Mouse (Mus musculus): ENCODE data around the gene Nutm2. TPM values are rescaled to one million over a fixed set of nuclear protein-coding genes. Genes with fewer than 3 reads are reported as not detected.
"Not testable (repeated sequence)": the region's sequence is repeated elsewhere in the genome, so short reads cannot be mapped to it uniquely, and the experiment has no call there.

The Nutm2 gene
- polyA plus RNA-seq (2014; fragmentation: Nextera tagmentation; extraction: Ambion mirVana) = not detected in 2 replicates

DNA sequence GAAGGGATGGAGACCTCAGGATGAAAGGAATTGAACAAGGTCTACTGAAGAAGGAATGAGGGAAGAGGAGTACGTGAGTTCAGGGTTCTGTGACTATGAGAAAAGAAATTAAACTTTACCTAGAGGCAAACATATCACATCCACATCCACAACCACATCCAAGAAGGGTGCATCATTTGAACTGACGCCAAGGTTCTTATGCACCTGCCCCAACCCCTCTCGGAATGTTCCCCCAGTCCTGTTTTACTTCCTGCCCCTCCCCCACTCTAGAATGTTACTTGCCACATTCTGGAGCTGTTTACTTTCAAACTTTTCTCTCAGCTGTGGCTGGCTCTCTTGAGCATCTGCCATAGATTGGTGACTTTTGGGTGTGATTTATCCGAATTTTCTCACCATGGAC, at the start of gene Nutm2:
Gene Nutm2 (plus strand): TSS at position 301 of the 400 bp plus-strand sequence.
- no peak for ATAC-seq (ENCODE audit: low FRiP score, low TSS enrichment)
- no peaks in the 10 kb centered on the region for H3K27me3 ChIP-seq (ENCODE audit: control insufficient read depth, insufficient read depth, low read length)
- no peaks in the 10 kb centered on the region for H3K9me3 ChIP-seq (ENCODE audit: control insufficient read depth, low read length)
- H3K4me3 ChIP-seq (ENCODE audit: low read length) = no peak within 1 kb of the TSS
- no peak within 1 kb of the TSS for H3K27ac ChIP-seq (ENCODE audit: low read depth, low read length)
- H3K4me2 ChIP-seq (replicated peaks; ENCODE audit: low read depth, low read length) = no peak within 1 kb of the TSS
- H3K9ac ChIP-seq (ENCODE audit: low read depth, low read length) = no peak within 1 kb of the TSS
- WGBS = 81% methylated on average over 4 of the region's 4 CpGs
- H3K36me3 ChIP-seq (ENCODE audit: control insufficient read depth, insufficient read depth, low read length) = no peaks in the 10 kb centered on the region
- H3K4me1 ChIP-seq (ENCODE audit: control insufficient read depth, insufficient read depth, low read length) = no peaks in the 10 kb centered on the region

DNA sequence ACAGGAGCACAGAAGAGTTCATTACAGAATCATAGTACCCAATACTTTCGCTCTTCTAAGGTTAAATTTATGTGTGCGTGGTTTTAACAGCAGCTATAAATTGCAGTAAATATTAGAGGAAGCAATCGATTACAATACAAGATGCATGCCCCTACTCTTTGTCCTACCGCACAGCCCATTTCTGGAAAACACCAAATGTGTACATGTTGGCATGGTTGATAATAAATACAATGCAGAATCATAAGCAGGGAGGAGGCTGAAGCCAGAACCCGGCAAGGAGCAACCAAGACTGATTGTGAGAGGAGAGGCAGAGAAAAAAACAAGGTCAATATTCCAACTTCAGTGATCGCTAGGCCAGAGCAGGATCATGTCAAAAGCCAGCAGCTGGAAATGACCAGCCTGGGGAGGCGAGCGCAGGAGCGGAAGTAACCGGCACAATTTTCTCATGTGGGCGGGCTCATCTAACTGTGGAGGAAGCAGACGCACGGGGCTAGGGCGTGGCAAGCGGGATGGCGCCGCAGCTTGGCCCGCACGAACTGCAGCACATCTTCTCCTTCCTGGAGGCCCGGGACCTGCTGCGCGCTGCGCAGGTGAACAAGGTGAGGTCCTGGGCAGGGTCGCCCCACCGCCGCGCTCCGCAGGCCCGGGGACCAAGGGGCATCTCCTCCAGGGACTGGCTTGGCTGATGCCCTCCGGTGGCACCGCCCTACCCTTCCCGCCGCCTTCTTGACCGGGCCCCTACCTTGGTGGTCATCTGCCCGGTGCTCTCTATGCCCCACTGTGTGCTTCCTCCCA, 49.5 kb upstream of the Nutm2 start, which contains the start of gene Fbxw17:
Gene Fbxw17 (plus strand): TSS at position 476 of the 795 bp plus-strand sequence.
- Histone ChIP-seq H3K9me3 (ENCODE audit: control insufficient read depth, low read length) (no peaks in the 10 kb centered on the region), H3K27me3 (ENCODE audit: control insufficient read depth, insufficient read depth, low read length) (no peaks in the 10 kb centered on the region), H3K36me3 (ENCODE audit: control insufficient read depth, insufficient read depth, low read length) (peaks cover 4% of the 10 kb centered on the region), H3K4me2 (replicated peaks; ENCODE audit: low read depth, low read length) (peak within 1 kb of the TSS; percentile 70), H3K27ac (ENCODE audit: low read depth, low read length) (peak within 1 kb of the TSS; percentile 55; the same call in 1 of the 2 replicates), H3K4me3 (ENCODE audit: low read length) (peak within 1 kb of the TSS; percentile 91), H3K4me1 (ENCODE audit: control insufficient read depth, insufficient read depth, low read length) (0 out of 2 replicates have a peak, but pooled peaks cover 6% of the 10 kb centered on the region), H3K9ac (ENCODE audit: low read depth, low read length) (peak within 1 kb of the TSS; percentile 79)
- ATAC-seq (ENCODE audit: low FRiP score, low TSS enrichment) = peak; percentile 95
- 11% methylated on average over 34 of the region's 35 CpGs for WGBS

GRCm38 (mm10) chr13:50418421-50418820, 48.7 kb upstream of the Nutm2 start:
- peak overlapping the region; percentile 55; the same call in 1 of the 2 replicates for H3K27ac ChIP-seq (ENCODE audit: low read depth, low read length)
- 47% methylated on average over 3 of the region's 3 CpGs for WGBS
- ATAC-seq (ENCODE audit: low FRiP score, low TSS enrichment) = peak; percentile 53; the same call in 1 of the 2 replicates
- H3K4me1 ChIP-seq (ENCODE audit: control insufficient read depth, insufficient read depth, low read length) = 0 out of 2 replicates have a peak, but pooled peaks cover 6% of the 10 kb centered on the region
- H3K9ac ChIP-seq (ENCODE audit: low read depth, low read length) = peak overlapping the region; percentile 79; the same call in 1 of the 2 replicates
- no peaks in the 10 kb centered on the region for H3K9me3 ChIP-seq (ENCODE audit: control insufficient read depth, low read length)
- no peaks in the 10 kb centered on the region for H3K27me3 ChIP-seq (ENCODE audit: control insufficient read depth, insufficient read depth, low read length)
- peaks cover 12% of the 10 kb centered on the region for H3K36me3 ChIP-seq (ENCODE audit: control insufficient read depth, insufficient read depth, low read length)
- H3K4me3 ChIP-seq (ENCODE audit: low read length) = peak overlapping the region; percentile 91
- H3K4me2 ChIP-seq (replicated peaks; ENCODE audit: low read depth, low read length) = peak overlapping the region; percentile 70

DNA sequence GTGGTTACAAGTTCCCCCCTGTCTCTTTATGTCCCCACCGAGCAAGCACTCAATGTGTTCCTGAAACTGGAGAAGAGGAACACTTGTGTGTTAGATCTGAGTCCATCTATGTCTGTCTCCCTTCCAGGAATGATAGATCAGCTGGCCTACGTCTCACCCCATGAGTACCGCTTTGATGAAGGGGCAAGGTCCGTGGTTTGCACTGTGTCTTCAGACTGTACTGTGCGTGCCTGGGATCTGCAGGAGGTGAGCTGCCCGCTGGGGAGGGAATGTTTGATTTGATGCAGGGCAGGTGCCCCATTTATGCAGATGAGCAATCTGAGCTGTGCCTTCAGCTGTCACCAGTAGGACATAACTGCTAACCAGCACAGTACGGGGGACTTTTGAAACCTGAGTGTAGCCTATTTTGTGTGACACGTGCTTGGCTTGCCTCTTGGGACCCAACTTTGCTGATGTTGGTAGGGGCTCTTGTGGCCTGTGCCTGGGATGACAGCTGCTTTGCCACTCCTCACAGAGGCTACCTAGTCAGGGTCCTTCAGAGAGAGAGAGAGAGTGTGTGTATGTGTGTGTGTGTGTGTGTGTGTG, 43.4 kb upstream of the Nutm2 start:
- 0 out of 2 replicates have a peak, but pooled peaks have one; percentile 8 for ATAC-seq (ENCODE audit: low FRiP score, low TSS enrichment)
- Histone ChIP-seq H3K27ac (ENCODE audit: low read depth, low read length) (no peak overlapping the region), H3K27me3 (ENCODE audit: control insufficient read depth, insufficient read depth, low read length) (no peaks in the 10 kb centered on the region), H3K36me3 (ENCODE audit: control insufficient read depth, insufficient read depth, low read length) (peaks cover 52% of the 10 kb centered on the region), H3K9me3 (ENCODE audit: control insufficient read depth, low read length) (no peaks in the 10 kb centered on the region), H3K4me2 (replicated peaks; ENCODE audit: low read depth, low read length) (no peak overlapping the region), H3K4me1 (ENCODE audit: control insufficient read depth, insufficient read depth, low read length) (0 out of 2 replicates have a peak, but pooled peaks cover 1% of the 10 kb centered on the region), H3K4me3 (ENCODE audit: low read length) (no peak overlapping the region), H3K9ac (ENCODE audit: low read depth, low read length) (no peak overlapping the region)
- 63% methylated on average over 8 of the region's 8 CpGs for WGBS

- no peak for ATAC-seq (ENCODE audit: low FRiP score, low TSS enrichment)
- Histone ChIP-seq H3K4me1 (ENCODE audit: control insufficient read depth, insufficient read depth, low read length) (no peaks in the 10 kb centered on the region), H3K27ac (ENCODE audit: low read depth, low read length) (no peak overlapping the region), H3K36me3 (ENCODE audit: control insufficient read depth, insufficient read depth, low read length) (peaks cover 58% of the 10 kb centered on the region), H3K4me3 (ENCODE audit: low read length) (no peak overlapping the region), H3K9ac (ENCODE audit: low read depth, low read length) (no peak overlapping the region), H3K4me2 (replicated peaks; ENCODE audit: low read depth, low read length) (no peak overlapping the region), H3K9me3 (ENCODE audit: control insufficient read depth, low read length) (no peaks in the 10 kb centered on the region), H3K27me3 (ENCODE audit: control insufficient read depth, insufficient read depth, low read length) (no peaks in the 10 kb centered on the region)
- 81% methylated on average over 2 of the region's 2 CpGs for WGBS
Observed at GRCm38 (mm10) chr13:50424517-50424916, 42.6 kb upstream of the Nutm2 start.

GRCm38 (mm10) chr13:50426686-50427085, 40.4 kb upstream of the Nutm2 start:
- H3K4me2 ChIP-seq (replicated peaks; ENCODE audit: low read depth, low read length) = no peak overlapping the region
- H3K9me3 ChIP-seq (ENCODE audit: control insufficient read depth, low read length) = no peaks in the 10 kb centered on the region
- no peak overlapping the region for H3K9ac ChIP-seq (ENCODE audit: low read depth, low read length)
- ATAC-seq (ENCODE audit: low FRiP score, low TSS enrichment) = no peak
- WGBS = 72% methylated on average over 4 of the region's 4 CpGs
- H3K27ac ChIP-seq (ENCODE audit: low read depth, low read length) = no peak overlapping the region
- H3K27me3 ChIP-seq (ENCODE audit: control insufficient read depth, insufficient read depth, low read length) = no peaks in the 10 kb centered on the region
- H3K36me3 ChIP-seq (ENCODE audit: control insufficient read depth, insufficient read depth, low read length) = peaks cover 69% of the 10 kb centered on the region
- no peaks in the 10 kb centered on the region for H3K4me1 ChIP-seq (ENCODE audit: control insufficient read depth, insufficient read depth, low read length)
- H3K4me3 ChIP-seq (ENCODE audit: low read length) = no peak overlapping the region

- Histone ChIP-seq H3K27me3 (ENCODE audit: control insufficient read depth, insufficient read depth, low read length) (no peaks in the 10 kb centered on the region), H3K36me3 (ENCODE audit: control insufficient read depth, insufficient read depth, low read length) (no peaks in the 10 kb centered on the region), H3K4me3 (ENCODE audit: low read length) (no peak within 1 kb of the TSS), H3K4me2 (replicated peaks; ENCODE audit: low read depth, low read length) (no peak within 1 kb of the TSS), H3K27ac (ENCODE audit: low read depth, low read length) (no peak within 1 kb of the TSS), H3K9me3 (ENCODE audit: control insufficient read depth, low read length) (no peaks in the 10 kb centered on the region), H3K4me1 (ENCODE audit: control insufficient read depth, insufficient read depth, low read length) (no peaks in the 10 kb centered on the region), H3K9ac (ENCODE audit: low read depth, low read length) (no peak within 1 kb of the TSS)
- no peak for ATAC-seq (ENCODE audit: low FRiP score, low TSS enrichment)
- 88% methylated on average over 2 of the region's 2 CpGs for WGBS
Observed at GRCm38 (mm10) chr13:50443812-50444211, 23.3 kb upstream of the Nutm2 start, which contains the start of gene Gm47429. Gene Gm47429, minus strand, starts transcription at chr13:50443912.

DNA sequence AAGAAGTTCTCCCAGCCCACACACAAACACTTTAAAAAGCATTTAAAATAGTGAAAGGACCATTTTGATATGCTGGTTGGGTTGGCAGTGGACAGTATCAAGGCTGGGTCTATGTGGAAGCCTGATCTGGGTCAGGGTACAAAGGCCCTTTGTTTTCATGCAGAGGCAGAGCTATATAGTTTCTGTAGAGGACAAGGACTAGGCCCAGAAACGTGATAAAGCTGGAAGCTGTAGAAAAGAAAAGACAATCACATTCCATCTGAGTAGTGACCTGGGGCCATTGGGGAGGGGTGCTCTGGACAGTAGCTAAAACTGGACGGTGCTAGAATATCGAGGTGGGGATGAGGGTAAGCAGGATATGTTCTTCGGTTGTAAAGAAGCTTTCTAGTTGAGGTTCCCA, 21.8 kb upstream of the Nutm2 start:
- no peak overlapping the region for H3K4me2 ChIP-seq (replicated peaks; ENCODE audit: low read depth, low read length)
- no peaks in the 10 kb centered on the region for H3K36me3 ChIP-seq (ENCODE audit: control insufficient read depth, insufficient read depth, low read length)
- no peak overlapping the region for H3K27ac ChIP-seq (ENCODE audit: low read depth, low read length)
- H3K4me1 ChIP-seq (ENCODE audit: control insufficient read depth, insufficient read depth, low read length) = no peaks in the 10 kb centered on the region
- no peak overlapping the region for H3K9ac ChIP-seq (ENCODE audit: low read depth, low read length)
- no peak for ATAC-seq (ENCODE audit: low FRiP score, low TSS enrichment)
- H3K9me3 ChIP-seq (ENCODE audit: control insufficient read depth, low read length) = no peaks in the 10 kb centered on the region
- 79% methylated on average over 4 of the region's 4 CpGs for WGBS
- H3K4me3 ChIP-seq (ENCODE audit: low read length) = no peak overlapping the region
- H3K27me3 ChIP-seq (ENCODE audit: control insufficient read depth, insufficient read depth, low read length) = no peaks in the 10 kb centered on the region

- H3K4me3 ChIP-seq (ENCODE audit: low read length); H3K4me2 ChIP-seq (replicated peaks; ENCODE audit: low read depth, low read length); H3K36me3 ChIP-seq (ENCODE audit: control insufficient read depth, insufficient read depth, low read length); H3K9ac ChIP-seq (ENCODE audit: low read depth, low read length); H3K4me1 ChIP-seq (ENCODE audit: control insufficient read depth, insufficient read depth, low read length); H3K9me3 ChIP-seq (ENCODE audit: control insufficient read depth, low read length); ATAC-seq (ENCODE audit: low FRiP score, low TSS enrichment); H3K27me3 ChIP-seq (ENCODE audit: control insufficient read depth, insufficient read depth, low read length); H3K27ac ChIP-seq (ENCODE audit: low read depth, low read length): not testable (repeated sequence)
- 74% methylated on average over 9 of the region's 9 CpGs for WGBS
Observed at GRCm38 (mm10) chr13:50452266-50452665, 14.8 kb upstream of the Nutm2 start.

All from kidney, embryonic 14.5 days (tissue).